Mouse (Mus musculus): Measurements from ENCODE around the gene Slfn2.

The Slfn2 gene

GRCm38 (mm10) chr11:83070321-83070970 lies 5.5 kb downstream of the Slfn2 start:
- intact Hi-C loops (cut with DNase I) = no loop called here

GRCm38 (mm10) chr11:83077714-83078422 lies 13.0 kb downstream of the Slfn2 start:
- intact Hi-C loops (cut with DNase I) = no loop called here

- intact Hi-C loops (cut with DNase I) = no loop called here
These were observed 13.7 kb downstream of the Slfn2 start for GRCm38 (mm10) chr11:83078423-83079140.

- intact Hi-C loops (cut with DNase I) = no loop called here
These were observed 14.7 kb downstream of the Slfn2 start for GRCm38 (mm10) chr11:83079487-83080199.

GRCm38 (mm10) chr11:83082741-83083473 lies 18.0 kb downstream of the Slfn2 start:
- intact Hi-C loops (cut with DNase I) = no loop called here

- intact Hi-C loops (cut with DNase I) = no loop called here
These were observed 19.2 kb downstream of the Slfn2 start for GRCm38 (mm10) chr11:83084161-83084560.

GRCm38 (mm10) chr11:83084761-83085160 lies 19.8 kb downstream of the Slfn2 start:
- intact Hi-C loops (cut with DNase I) = no loop called here

GRCm38 (mm10) chr11:83115138-83115537 lies 50.2 kb downstream of the Slfn2 start:
- intact Hi-C loops (cut with DNase I) = no loop called here

GRCm38 (mm10) chr11:83116597-83117227 lies 51.8 kb downstream of the Slfn2 start, which contains the start of gene Slfn1:
Gene Slfn1, plus strand, starts transcription at chr11:83116849.
- intact Hi-C loops (cut with DNase I) = no loop called here

- intact Hi-C loops (cut with DNase I) = no loop called here
These were observed 53.1 kb downstream of the Slfn2 start for GRCm38 (mm10) chr11:83118056-83118455.

Small RNA genes within 50 kb of the gene (microRNA-seq; reads per million reads assigned to microRNA genes)
- gene Gm27598 = 0 reads per million in 2 experiments
